Mouse (Mus musculus) MEL (cell line): ENCODE measurements at regions not wholly inside any gene's neighbourhood (a gene's known extent, or its start where the extent isn't known, plus 50 kb on each side); places are given as distances from the start of the nearest gene placed in this dataset.

Experiments
- CTCF ChIP-seq, 3 experiments: IDR thresholded peaks in 2 of 3; conservative IDR thresholded peaks in 1 of 3; 2 replicates each; pipeline ENCODE4 v1.5.1; 2011 to 2012; ENCODE audit warnings: low read length in 3 of 3, low read depth in 2 of 3, mild to moderate bottlenecking in 2 of 3, improper control_type of control experiment in 1 of 3, inconsistent platforms in 1 of 3, mixed read lengths in 1 of 3, moderate library complexity in 1 of 3; ENCODE audit not compliant: control insufficient read depth in 1 of 3, insufficient read depth in 1 of 3, poor library complexity in 1 of 3, severe bottlenecking in 1 of 3
- EP300 ChIP-seq, 2 experiments: IDR thresholded peaks; 2 replicates each; pipeline ENCODE4 v1.6.1; 2011; ENCODE audit warnings: improper control_type of control experiment in 2 of 2, low read length in 2 of 2, low read depth in 1 of 2, mild to moderate bottlenecking in 1 of 2
- HCFC1 ChIP-seq: IDR thresholded peaks from 2 replicates; pipeline ENCODE4 v1.6.1; 2012; ENCODE audit warnings: low read depth, mild to moderate bottlenecking, inconsistent platforms, low read length, improper control_type of control experiment, moderate library complexity
- MAX ChIP-seq: IDR thresholded peaks from 2 replicates; pipeline ENCODE4 v1.6.1; 2011; ENCODE audit warnings: low read length, improper control_type of control experiment
- MYB ChIP-seq: IDR thresholded peaks from 2 replicates; pipeline ENCODE4 v1.6.1; 2011; ENCODE audit warnings: mild to moderate bottlenecking, low read depth, low read length, improper control_type of control experiment
- POLR2A ChIP-seq, 2 experiments: IDR thresholded peaks; 2 replicates each; pipeline ENCODE4 v1.6.1; 2011 to 2012; ENCODE audit warnings: low read length in 2 of 2, mild to moderate bottlenecking in 2 of 2, control low read depth in 1 of 2, improper control_type of control experiment in 1 of 2, low read depth in 1 of 2, moderate library complexity in 1 of 2; ENCODE audit not compliant: control insufficient read depth in 1 of 2, insufficient read depth in 1 of 2, poor library complexity in 1 of 2
- POLR2AphosphoS2 ChIP-seq: IDR thresholded peaks from 2 replicates; pipeline ENCODE4 v1.6.1; 2011; ENCODE audit warnings: low read length, improper control_type of control experiment
- SMC3 ChIP-seq: IDR thresholded peaks from 2 replicates; pipeline ENCODE4 v1.6.1; 2011; ENCODE audit warnings: low read depth, low read length, improper control_type of control experiment
- TBP ChIP-seq: IDR thresholded peaks from 2 replicates; pipeline ENCODE4 v1.8.0; 2011; ENCODE audit warnings: low read depth, low read length, improper control_type of control experiment
- ZMIZ1 ChIP-seq: IDR thresholded peaks from 2 replicates; pipeline ENCODE4 v1.6.1; 2012; ENCODE audit warnings: low read depth, mild to moderate bottlenecking, inconsistent platforms, low read length, improper control_type of control experiment, moderate library complexity
- ZNF384 ChIP-seq: IDR thresholded peaks from 2 replicates; pipeline ENCODE4 v1.6.1; 2012; ENCODE audit warnings: low read depth, mild to moderate bottlenecking, inconsistent platforms, low read length, improper control_type of control experiment

DNA sequence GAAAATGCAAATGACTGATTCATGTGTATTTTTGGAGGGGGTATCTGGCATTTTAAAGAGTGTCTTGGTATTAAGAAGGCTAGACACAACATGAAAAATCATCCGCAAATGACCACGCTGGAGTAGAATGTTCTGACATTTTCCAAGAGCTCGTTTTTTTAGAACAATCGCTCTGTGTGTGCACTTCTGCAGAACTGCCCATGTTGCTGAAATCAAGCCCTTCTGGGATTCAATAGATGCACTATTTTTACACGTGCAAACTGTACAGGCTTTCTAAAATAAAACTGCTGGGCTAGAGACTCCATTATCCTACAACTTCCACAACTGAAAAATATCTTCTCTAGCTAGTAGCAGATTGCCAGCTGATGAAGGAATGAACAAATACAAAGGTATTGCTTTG is 160.8 kb upstream of the Clec14a start:
- TF ChIP-seq ZMIZ1: no peak
- TF ChIP-seq POLR2A (IDR thresholded peaks at IDR 0.05; ENCODE audit: control insufficient read depth in 1 of 2, insufficient read depth in 1 of 2, low read depth in 1 of 2, low read length in 2 of 2, poor library complexity in 1 of 2): no peak
- no peak for TF ChIP-seq HCFC1
- TF ChIP-seq MAX: no peak
- TF ChIP-seq ZNF384: no peak
- no peak for TF ChIP-seq SMC3
- TF ChIP-seq MYB: no peak
- TF ChIP-seq CTCF (IDR thresholded peaks at IDR 0.05 in 2 of 3, conservative IDR thresholded peaks at IDR 0.05 in 1 of 3; ENCODE audit: control insufficient read depth in 1 of 3, insufficient read depth in 1 of 3, low read depth in 2 of 3, low read length in 3 of 3, poor library complexity in 1 of 3, severe bottlenecking in 1 of 3): no peak
- no peak for TF ChIP-seq POLR2AphosphoS2
- TF ChIP-seq TBP: no peak
- TF ChIP-seq EP300 (IDR thresholded peaks at IDR 0.05; ENCODE audit: low read depth in 1 of 2, low read length in 2 of 2): no peak
